Mouse (Mus musculus): Measurements from ENCODE around the gene Vdac2.

- TF ChIP-seq CTCF (conservative IDR thresholded peaks at IDR 0.05; ENCODE audit: low read length) (no peak), POU5F1 (IDR thresholded peaks at IDR 0.05; ENCODE audit: borderline replicate concordance, low read length) (no peak), NANOG (IDR thresholded peaks at IDR 0.05; ENCODE audit: borderline replicate concordance, low read length) (no peak)
Measured at GRCm38 (mm10) chr14:21825786-21826491, 901 bp downstream of the Vdac2 start.
